Mouse (Mus musculus) kidney, adult 2 months (tissue): ENCODE results near the gene Rorb. TPM values are rescaled to one million over a fixed set of nuclear protein-coding genes. Genes with fewer than 3 reads are reported as not detected.

Source experiments
- DNase-seq: peaks from one replicate; pipeline ENCODE4 v3.0.0; 2021
- H3K27ac ChIP-seq: fragments of 200-500 bp; 2 replicates; pipeline ENCODE4 v1.5.1; 2012; ENCODE audit warnings: low read depth, low read length, control low read depth, inconsistent platforms; ENCODE audit not compliant: insufficient read depth
- H3K27me3 ChIP-seq: fragments of 200-500 bp; replicated peaks from 2 replicates; pipeline ENCODE4 v1.6.1; 2012; ENCODE audit warnings: mild to moderate bottlenecking, moderate library complexity, low read length, inconsistent platforms; ENCODE audit not compliant: control insufficient read depth, insufficient read depth
- H3K36me3 ChIP-seq: fragments of 200-500 bp; 2 replicates; pipeline ENCODE4 v1.6.1; 2012; ENCODE audit warnings: mild to moderate bottlenecking, moderate library complexity, low read length, inconsistent platforms; ENCODE audit not compliant: control insufficient read depth, insufficient read depth
- H3K4me1 ChIP-seq: fragments of 200-500 bp; 2 replicates; pipeline ENCODE4 v1.6.1; 2011; ENCODE audit warnings: low read length; ENCODE audit not compliant: control insufficient read depth, insufficient read depth
- H3K4me3 ChIP-seq: fragments of 200-500 bp; 2 replicates; pipeline ENCODE4 v1.5.1; 2011; ENCODE audit warnings: mild to moderate bottlenecking, low read depth, low read length, control low read depth; ENCODE audit not compliant: insufficient read depth
- CTCF ChIP-seq: fragments of 200-500 bp; conservative IDR thresholded peaks from 2 replicates; pipeline ENCODE4 v1.5.1; 2011; ENCODE audit warnings: low read depth, mild to moderate bottlenecking, control low read depth, low read length, moderate library complexity, mixed read lengths; ENCODE audit not compliant: insufficient read depth, insufficient read length
- POLR2A ChIP-seq: fragments of 200-500 bp; IDR thresholded peaks from one replicate; pipeline ENCODE4 v1.6.1; 2011; ENCODE audit warnings: low read depth, low read length, control low read depth
- WGBS: fragments of 180-500 bp; shearing (Covaris S2); methylation state at CpG from one replicate; pipeline ENCODE4 v1.1.7; 2018; 5-methylcytosine and 5-hydroxymethylcytosine counted together
- polyA plus RNA-seq: library from polyadenylated mRNA; depleted of rRNA; stranded (reverse); fragments of >200 nt; gene quantifications from 2 replicates; pipeline ENCODE4 v1.2.3, GENCODE M21; 2012

The Rorb gene
- polyA plus RNA-seq, 1 experiment, result 0.06 TPM

- TF ChIP-seq CTCF, result no peak
- no peak for TF ChIP-seq POLR2A
- no peak overlapping the region for H3K4me3 ChIP-seq
- H3K27me3 ChIP-seq, result no peaks in the 10 kb centered on the region
- DNase-seq, result no peak
- WGBS, result 28% methylated on average over 11 of the region's 11 CpGs
- no peaks in the 10 kb centered on the region for H3K36me3 ChIP-seq
- no peaks in the 10 kb centered on the region for H3K4me1 ChIP-seq
- no peak overlapping the region for H3K27ac ChIP-seq
Measured at GRCm38 (mm10) chr19:18889117-18889627, 221.8 kb downstream of the Rorb start.

- Histone ChIP-seq H3K4me3 (no peak overlapping the region), H3K4me1 (no peaks in the 10 kb centered on the region), H3K27ac (no peak overlapping the region), H3K36me3 (no peaks in the 10 kb centered on the region), H3K27me3 (no peaks in the 10 kb centered on the region)
- WGBS, result 41% methylated on average over 13 of the region's 13 CpGs
- TF ChIP-seq CTCF, result no peak
- TF ChIP-seq POLR2A, result no peak
- no peak for DNase-seq
Measured at GRCm38 (mm10) chr19:18888491-18889116, 222.4 kb downstream of the Rorb start.

GRCm38 (mm10) chr19:18887646-18888407 is 223.2 kb downstream of the Rorb start:
- 33% methylated on average over 11 of the region's 11 CpGs for WGBS
- Histone ChIP-seq H3K27me3 (no peaks in the 10 kb centered on the region), H3K4me3 (no peak overlapping the region), H3K27ac (no peak overlapping the region), H3K36me3 (no peaks in the 10 kb centered on the region), H3K4me1 (no peaks in the 10 kb centered on the region)
- TF ChIP-seq POLR2A, result no peak
- no peak for TF ChIP-seq CTCF
- peak; percentile 36 for DNase-seq

- Histone ChIP-seq H3K36me3 (no peaks in the 10 kb centered on the region), H3K27ac (no peak overlapping the region), H3K27me3 (no peaks in the 10 kb centered on the region), H3K4me1 (no peaks in the 10 kb centered on the region), H3K4me3 (no peak overlapping the region)
- DNase-seq, result no peak
- WGBS, result 75% methylated on average over 5 of the region's 5 CpGs
- TF ChIP-seq POLR2A (no peak), CTCF (no peak)
Measured at GRCm38 (mm10) chr19:18881162-18881561, 229.8 kb downstream of the Rorb start.
